Mouse (Mus musculus) frontal cortex, adult 2 months (tissue): ENCODE measurements around the gene Oxgr1. TPM values are rescaled to one million over a fixed set of nuclear protein-coding genes. Genes with fewer than 3 reads are reported as not detected.
"Not testable (repeated sequence)": the region's sequence is repeated elsewhere in the genome, so short reads cannot be mapped to it uniquely, and the experiment has no call there.

ENCODE experiments used
- DNase-seq, 2 experiments: peaks; one replicate each; pipeline ENCODE4 v3.0.0; 2022; ENCODE audit warnings: low spot score in 1 of 2; ENCODE audit errors: extremely low spot score in 1 of 2
- polyA plus RNA-seq: library from polyadenylated mRNA; depleted of rRNA; stranded (reverse); fragments of >200 nt; gene quantifications from 2 replicates; pipeline ENCODE4 v1.2.3, GENCODE M21; 2012; rRNA removed

Oxgr1 gene
- 0.13 and 0.20 TPM in 2 replicates for polyA plus RNA-seq

DNA sequence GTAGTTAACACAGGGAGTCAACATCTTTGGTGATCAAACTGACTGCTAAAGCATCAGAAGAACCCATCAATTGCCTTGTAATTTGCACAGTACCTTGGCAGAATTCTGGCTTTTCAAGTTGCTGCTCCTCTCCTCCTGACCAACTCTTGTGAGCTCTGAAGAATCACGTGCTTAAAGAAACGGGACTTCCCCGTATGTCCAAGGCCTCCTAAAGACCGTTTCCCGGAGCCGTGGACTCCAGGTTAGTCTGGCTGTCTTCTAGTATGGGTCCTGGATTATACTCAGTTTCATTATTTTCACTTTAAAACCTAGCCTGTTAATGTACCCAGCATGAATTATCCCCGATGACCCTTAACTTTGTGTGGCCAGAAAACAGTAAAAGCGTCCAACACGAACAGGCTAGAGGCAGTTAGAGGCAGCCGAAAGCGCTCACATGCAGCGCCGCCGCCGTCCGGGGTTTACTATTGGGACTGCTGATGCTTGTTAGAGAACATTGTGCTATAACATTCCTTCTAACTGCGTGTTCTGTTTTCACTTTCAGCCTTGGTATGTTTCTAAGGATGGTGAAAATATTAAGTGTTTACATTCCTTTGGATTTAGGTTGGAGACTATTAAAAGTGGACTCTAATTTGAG is at the start of gene Oxgr1:
Oxgr1 (minus strand) TSS at position 249 of the 634 bp plus-strand sequence.
- DNase-seq, result no peak

DNA sequence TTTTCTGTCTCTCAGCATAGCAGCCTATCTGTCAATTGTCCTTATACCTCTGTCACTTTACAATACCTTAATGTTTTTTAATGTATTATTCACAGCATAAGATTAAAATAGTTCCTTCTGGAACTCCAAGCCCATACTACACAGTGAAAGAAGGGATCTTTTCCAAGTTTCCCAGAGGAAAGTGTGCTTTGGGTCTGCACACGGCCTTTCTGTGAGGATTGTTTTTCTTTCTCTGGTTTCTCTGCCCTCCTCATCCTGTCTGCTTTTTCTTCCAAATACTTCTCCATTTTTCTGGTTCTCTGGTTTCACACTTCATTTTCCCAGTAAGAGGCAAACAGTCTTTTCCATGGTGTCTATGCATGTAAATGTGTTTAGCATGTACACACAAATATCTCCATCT is 48.2 kb upstream of the Oxgr1 start:
- DNase-seq, result no peak

DNA sequence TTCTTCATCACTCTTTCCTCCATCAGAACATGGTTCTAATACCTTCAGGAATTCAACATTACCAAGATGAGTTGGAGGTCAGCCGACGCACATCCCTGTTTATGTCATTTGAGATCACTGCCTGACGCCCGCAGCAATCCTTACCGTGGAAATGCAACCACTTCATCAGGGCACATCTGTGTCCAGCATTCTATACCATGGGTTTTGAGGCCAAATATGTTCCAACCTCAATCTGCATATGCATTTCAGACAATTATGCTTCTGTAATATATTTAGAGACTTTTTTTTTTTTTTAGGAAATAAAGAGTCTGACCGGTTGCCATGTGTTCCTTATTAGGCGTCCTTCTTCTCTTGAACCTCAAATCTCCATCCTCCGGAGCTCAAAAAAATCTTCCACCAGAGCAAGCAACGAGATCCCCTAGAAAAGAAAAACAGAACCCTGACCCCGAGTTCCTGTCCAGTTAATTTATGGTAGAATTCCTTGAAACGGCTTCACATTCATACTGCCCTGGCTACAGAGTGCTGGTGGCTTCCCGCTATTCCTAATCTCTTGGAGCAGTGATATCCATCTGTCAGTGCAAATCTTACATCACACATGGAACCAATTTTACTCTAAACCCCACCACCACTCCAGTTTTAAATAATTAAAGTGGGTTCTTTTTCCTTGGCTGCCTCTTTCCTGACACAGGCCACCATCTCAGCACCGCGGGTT is 47.6 kb upstream of the Oxgr1 start:
- no peak for DNase-seq

DNA sequence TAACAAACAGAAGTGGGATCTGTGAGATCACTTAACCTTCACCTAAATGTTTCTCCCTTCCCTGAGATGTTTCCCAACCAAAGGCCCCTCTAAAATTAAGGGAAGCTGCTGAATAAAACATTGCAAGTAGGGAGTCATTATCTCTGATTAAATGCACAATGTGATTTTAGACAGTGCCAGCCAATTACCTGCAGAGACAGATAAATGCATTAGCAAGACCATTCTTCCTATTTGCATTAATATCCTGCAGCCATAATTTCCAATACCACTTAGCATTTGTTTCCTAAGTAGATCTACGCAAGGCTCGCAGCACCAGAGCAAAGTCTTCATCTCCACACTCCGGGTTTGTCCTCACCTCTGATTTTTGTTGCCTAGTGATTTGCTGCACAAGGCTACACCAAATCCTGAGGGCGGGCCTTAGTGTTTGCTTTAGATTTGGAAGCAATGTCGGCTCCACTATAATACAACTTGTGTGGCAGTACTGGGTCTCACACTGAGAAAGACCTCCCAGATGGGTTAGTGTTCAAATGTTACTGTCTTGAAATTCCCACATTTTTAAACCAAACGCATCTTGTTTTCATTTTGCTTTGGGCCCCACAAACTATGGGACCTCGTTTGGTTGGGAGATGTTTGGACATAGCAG is 46.9 kb upstream of the Oxgr1 start:
- DNase-seq, result no peak

DNA sequence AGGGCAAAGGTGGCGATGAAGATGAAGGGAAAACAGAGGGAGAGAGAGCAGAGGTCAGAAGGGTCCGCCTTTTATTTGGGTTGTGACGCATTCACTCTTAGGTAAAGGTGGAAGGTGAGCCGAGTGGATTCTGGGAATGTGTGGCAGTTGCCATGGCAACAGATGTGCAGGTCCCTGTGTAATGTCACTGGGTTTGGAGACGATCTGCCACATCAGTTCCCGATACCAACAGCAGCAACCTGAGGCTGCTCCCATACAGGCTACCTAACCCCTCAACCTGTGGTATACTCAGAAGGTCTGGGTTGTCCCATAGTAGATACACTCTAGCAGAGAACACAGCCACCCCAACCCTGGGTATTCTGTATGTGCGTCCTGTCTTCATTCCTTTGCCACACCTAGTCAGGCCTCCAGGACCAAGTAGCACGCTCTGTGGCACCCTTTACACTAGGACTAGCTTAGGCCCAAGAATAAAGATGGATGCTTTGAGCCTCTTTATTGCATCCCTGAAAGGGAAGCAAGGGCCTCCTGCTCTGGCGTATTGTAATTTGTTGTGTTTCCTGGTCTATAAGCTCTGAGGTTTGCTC is 41.9 kb upstream of the Oxgr1 start:
- DNase-seq, result peak in 1 of 2 experiments; percentile 11

DNA sequence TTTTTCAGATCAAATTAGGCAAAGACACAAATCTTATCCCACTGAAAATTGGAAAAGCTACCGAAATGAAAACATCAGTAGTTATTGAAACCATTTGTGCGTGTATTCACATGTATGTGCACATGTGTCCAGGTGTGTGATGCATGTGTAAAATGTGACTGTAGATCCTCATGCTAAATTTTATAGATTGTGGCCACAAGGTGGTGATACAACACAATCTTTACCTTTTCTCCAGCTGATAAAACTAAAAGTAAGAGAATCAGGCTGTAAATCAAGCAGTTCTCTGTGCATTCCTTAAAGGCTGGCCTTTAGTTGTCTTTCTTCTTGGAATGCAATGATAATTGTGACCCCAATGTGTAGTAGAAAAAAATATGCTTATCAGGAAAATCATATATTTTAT is 34.0 kb upstream of the Oxgr1 start:
- DNase-seq, result peak in 1 of 2 experiments; percentile 85

DNA sequence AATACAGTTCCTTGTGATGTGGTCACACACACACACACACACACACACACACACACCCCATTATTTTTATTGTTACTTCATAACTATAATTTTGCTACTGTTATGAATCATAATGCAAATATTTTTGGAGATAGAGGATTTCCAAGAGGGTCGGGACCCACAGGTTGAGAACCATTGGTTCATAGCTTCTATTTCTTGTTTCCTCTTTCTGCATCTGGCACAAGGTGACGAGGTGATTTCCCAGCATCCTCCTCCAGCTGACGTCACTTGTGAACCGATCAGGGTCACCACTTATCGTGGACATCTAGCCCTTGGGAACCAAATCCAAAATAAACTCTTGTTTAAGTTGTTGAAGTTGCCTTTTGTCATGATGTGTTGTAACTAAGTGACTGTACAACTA is 33.5 kb upstream of the Oxgr1 start:
- no peak for DNase-seq

DNA sequence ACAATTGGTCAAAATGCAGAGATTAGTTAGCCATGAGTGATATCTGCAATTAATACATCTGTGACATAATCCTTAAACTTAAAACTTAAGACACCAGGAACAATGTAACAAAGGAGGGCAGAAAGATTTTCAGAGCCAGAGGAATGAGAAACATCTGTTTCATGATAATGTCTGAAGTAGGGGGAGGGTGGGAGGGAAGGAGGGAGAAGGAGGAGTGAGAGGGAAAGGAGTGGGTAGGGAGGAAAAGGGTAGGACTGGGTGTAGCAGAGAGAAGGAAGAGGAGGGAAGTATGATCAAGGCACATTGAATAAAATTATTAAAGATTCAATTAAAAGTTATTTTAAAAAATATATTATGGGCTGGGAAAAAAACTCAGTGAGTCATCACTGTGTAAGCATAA is 32.0 kb upstream of the Oxgr1 start:
- no peak for DNase-seq

DNA sequence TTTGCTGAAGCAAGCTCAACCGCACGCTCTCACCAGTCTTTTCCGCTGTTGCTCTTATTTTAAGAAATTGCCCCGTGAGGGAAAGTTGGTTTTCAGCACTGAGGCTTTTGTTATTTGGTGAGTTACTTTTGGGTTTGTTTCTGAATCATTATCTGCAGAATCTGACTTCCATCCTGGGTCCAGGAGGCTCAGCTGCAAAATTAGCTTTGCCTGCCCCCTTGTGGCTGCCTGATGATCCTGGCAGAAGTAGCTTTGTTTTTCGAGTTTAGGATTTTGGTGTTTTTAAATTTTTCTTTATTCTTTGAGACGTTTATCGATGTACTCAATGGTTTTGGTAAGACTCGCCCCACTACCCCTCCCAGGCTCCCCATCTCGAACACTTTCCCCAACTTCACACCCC is 18.9 kb upstream of the Oxgr1 start:
- peak in 1 of 2 experiments; percentile 83 for DNase-seq

DNA sequence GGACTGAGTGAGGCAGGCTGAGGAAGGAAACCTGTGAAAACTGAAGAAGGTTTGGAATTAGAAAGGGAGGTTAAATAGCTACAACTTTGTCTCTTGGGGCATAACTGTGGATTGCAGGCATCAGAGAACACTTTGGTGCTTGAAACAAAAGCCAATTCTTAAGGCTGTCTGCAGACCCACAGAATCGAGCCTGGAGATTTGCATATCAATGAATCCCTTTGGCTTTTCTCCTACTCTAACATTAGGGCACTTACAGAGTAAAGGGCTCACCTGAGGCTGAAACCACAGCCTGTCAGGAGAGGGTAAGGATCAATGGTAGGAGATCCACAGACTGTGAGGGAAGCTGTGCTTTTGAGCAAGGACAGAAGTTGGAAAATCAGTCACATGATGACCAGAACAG is 8.8 kb downstream of the Oxgr1 start:
- DNase-seq, result no peak

DNA sequence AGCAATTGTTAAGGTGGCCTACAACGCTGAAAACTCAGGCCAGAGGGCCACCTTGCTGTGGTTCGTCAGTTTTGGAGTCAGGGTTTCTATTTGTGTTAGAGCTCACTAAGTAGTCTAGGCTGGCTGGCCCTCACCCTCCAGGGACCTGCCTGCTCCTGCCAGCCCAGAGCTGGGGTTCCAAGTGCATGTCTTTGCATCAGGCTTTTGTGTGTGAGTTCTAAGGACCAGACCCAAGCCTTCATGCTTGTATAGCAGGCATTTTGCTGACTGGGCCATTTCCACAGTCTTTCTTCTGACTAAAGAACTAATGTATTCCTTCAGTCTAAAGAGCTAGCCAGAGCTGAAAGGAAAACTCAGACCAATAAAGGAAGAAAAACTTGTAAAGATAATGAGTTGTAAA is 22.3 kb downstream of the Oxgr1 start:
- DNase-seq, result no peak

DNA sequence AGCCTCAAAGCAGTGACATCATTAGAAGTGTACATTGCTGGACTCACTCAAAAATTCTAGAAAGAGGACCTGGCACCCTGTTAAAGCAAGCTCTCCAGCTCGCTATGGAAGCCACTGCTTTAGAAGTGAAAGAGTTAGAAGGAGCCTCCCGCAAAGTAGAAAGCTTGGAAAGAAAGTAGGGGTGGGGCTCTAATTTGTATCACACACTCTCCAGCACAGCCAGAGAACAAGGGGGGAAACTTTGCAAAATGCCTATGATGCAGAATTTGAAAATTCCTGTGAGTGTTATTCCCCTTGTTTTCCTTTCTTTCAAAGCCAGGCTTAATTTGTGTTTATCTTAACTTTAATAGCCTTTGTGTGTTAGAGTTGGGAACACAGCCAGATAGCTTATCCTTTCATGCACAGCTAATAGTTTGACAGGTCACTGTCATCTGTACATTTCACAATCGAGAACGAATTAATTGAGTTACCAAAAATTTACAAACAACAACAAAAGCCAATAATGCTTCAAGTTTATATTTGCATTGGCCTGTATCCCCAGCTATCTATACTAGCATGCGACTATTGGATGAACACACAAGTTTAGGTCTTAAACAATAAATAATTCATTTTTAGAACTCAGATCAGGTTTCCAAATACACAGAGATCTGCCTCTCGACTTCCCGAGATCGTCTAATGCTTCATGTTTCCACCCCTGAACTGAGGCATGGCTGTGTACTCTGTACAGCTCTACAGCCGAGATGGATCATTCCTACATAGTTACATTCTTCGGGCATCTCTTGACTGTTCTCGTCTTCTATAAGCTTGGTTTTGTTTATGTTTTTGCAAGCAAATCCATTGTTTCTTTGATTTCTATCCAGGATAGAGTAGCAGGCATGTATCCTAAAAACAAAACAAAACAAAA is 32.0 kb downstream of the Oxgr1 start:
- no peak for DNase-seq

DNA sequence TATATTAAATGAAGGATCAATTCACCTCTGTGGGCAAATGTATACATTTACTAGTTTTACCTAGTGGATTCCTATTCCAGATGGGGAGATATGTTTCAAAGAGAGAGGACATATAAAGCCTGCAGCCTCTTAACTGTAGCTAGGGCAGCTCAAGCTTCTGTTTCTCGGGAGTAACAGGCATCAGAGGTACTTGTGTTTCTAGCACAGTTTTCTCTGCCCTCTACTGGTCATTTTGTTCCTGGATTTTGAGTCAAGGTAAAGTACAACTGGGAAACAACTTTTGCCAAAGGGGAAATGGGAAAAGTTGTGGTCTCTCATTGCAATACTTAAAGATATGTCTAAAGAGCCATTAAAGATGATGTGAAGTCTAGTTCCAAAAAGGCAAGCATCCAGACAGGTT is 37.1 kb downstream of the Oxgr1 start:
- peak in 1 of 2 experiments; percentile 69 for DNase-seq

DNA sequence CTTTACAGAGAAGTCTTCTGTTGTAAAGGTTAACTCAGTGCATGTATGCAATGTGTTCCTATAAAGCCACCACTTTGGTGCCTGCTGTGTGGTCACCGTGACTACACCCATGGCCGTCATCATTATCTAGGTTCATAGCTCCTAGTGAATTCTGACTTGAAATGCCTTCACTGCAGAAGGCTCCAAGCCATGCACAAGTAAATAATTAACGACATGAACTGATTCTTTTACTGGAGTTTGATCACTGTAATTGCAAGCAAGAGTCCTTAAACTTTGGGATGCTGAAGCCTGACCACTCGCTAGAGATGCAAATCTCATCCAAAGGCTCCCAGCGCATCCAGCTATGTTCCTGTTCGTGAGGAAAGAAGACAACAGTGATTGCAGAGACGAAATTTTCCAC is 38.6 kb downstream of the Oxgr1 start:
- DNase-seq, result no peak

DNA sequence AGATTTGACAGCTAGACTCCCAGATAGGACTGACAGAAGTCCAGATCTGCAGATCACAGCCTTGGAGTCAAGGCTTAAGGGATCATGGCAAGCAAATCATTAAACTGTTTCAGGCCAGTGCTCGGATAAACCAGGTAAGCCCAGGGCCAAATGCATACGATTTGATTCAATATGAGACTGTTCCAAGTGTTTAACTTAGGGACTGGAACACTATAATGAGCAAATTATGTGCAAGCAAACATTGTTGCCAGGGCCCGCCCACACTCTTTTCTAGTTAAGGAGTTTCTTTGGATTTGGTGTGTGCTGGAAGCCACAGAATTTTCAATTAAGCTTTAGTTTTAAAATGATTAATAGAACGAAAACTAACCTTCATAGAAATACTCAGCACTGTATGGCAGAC is 39.6 kb downstream of the Oxgr1 start:
- DNase-seq, result peak in 1 of 2 experiments; percentile 35

DNA sequence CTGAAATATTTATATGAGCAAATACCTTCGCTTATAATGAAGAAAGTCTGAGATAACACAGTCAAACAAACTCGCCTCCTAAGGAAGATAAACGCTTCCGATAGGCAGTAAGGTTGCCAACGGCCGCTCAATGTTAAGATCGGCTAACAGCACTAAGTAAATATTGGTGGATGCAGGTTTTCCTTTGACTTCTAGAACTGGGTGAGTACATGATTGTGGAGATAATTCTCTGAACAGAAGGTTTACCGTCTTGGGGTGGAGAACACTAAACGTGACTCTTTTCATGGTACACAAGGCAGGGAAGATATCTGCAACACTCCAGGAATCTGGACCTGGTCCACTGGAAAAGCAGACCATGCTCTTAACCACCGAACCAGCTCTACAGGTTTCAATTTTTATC is 52.6 kb downstream of the Oxgr1 start:
- DNase-seq, result no peak

DNA sequence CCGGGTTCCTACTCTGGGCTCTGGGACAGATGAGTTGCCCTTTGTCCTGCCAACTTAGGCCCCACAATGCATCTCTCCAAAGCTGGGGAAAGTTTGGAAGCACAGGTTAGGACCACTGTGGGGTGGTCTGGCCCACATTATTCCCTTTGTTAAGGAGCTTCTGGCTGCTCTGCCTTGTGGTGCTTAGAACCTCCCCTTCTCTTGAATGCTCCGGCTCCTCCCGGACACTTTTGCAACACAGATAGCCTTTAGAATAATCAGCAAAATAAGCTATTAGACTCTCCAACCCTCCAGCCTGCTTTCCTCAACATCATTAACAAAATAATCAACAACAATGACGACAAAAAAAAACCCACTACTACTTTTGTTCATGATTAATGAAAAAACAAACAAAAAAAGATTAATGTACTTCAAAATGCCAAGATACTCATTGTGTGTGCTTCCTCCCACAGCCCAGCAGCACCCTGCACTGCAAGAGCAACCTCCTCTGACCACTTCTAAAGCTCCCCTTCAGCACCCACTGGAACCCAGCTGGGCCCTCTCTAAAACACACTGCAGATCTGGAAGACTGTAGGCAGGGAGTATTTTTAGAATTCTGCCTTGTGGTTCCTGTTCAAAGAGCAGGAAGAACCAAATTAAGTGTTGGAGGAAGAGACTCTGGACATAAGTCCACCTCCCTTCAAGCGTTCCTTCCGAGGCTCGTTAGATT is 53.1 kb downstream of the Oxgr1 start:
- peak in 1 of 2 experiments; percentile 10 for DNase-seq

DNA sequence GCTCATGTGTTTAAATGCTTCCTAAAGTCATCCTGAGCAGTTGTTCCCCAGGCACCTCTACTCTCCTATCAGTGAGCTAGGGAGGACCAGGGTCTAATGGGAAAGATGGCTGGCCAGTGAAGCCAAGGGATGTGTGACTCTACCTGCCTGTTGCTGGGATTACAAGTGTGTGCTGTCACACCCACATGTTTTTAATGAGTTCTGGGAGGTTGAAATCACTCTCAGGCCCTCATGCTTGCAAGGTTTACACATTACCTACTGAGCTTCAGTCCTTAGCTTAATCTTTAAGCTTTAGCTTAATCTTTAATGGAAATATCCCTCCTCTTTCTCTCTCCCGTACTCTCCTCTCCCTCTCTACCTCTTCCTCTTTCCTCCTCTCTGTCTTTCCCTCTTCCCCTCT is 55.0 kb downstream of the Oxgr1 start:
- no peak for DNase-seq

DNA sequence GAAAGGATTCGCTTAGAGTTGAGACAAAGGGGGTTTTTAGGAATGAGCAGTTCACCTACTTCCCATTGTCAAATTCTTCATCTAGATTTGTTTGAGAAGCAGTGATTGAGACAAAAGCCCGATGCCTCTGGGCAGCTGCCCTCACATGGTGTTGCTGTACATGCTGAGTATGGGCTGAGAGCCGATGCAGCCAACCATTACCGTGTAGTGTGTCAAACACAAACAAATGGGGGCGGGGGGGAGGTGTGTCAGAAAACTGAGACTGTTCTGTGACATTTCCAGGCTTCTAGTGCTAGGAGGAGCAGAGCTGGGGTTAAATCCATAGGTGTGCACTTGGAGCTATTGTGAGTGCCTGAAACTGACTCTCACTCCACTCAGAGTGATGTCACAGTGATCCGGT is 55.5 kb downstream of the Oxgr1 start:
- no peak for DNase-seq

DNA sequence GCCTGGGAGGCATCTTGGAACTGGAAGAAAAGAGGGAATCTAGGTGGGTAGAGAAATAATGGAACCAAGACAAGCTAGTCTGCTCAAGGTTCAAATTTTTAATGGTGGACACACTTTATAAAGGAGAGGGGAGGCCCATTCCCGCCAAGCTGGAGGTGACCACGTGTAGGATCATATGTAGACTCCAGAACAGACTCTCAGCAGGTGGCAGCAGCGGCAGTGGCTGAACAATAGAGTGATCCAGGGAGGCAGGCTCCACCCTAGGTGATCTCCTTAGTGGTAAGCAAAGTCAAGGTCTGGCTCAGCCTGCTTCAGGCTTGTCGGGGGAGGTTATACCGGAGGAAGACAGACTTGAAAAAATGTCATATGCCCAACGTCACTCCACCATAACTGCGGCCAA is 55.9 kb downstream of the Oxgr1 start:
- not testable (repeated sequence) for DNase-seq
